Mouse (Mus musculus) lung, adult 2 months (tissue): ENCODE data around the gene Ccdc30.

ENCODE experiments used
- CTCF ChIP-seq: fragments of 200-500 bp; IDR thresholded peaks from 2 replicates; pipeline ENCODE4 v1.5.1; 2011; ENCODE audit warnings: mild to moderate bottlenecking, low read length, control low read depth; ENCODE audit not compliant: insufficient read depth
- POLR2A ChIP-seq: fragments of 200-500 bp; IDR thresholded peaks from 2 replicates; pipeline ENCODE4 v1.6.1; 2011; ENCODE audit warnings: low read depth, mild to moderate bottlenecking, control low read depth, low read length, borderline replicate concordance; ENCODE audit errors: extremely low read depth

GRCm38 (mm10) chr4:119294415-119295133, 120.7 kb downstream of the Ccdc30 start, which contains the start of gene Ybx1:
- no peak for TF ChIP-seq CTCF
- peak; percentile 1; the same call in 1 of the 2 replicates for TF ChIP-seq POLR2A
